Mouse (Mus musculus) left cerebral cortex, postnatal 14 days (tissue): ENCODE measurements around the gene Zfp653. TPM values are rescaled to one million over a fixed set of nuclear protein-coding genes. Genes with fewer than 3 reads are reported as not detected.

ENCODE experiments used
- DNase-seq, 2 experiments: peaks; one replicate each; pipeline ENCODE4 v3.0.0; 2021 to 2022; ENCODE audit warnings: low spot score in 2 of 2, mixed read lengths in 1 of 2
- intact Hi-C: fragments of 180-260 bp; cut with DNase I; formaldehyde crosslinking; loops from one replicate; pipeline ENCODE4 v1.15.1; 2025
- long read RNA-seq, 2 experiments: library from polyadenylated mRNA; stranded (forward); transcript quantifications; one replicate each; pipeline ENCODE4 v2.0.0; 2021
- total RNA-seq, 2 experiments: library from RNA; stranded (reverse); gene quantifications; 2 replicates each; pipeline ENCODE4 v1.2.3; 2021

Gene Zfp653
- 10 to 100 TPM; 19.0 to 21.6 TPM for total RNA-seq
- long read RNA-seq, experiment 1, transcript Zfp653-202 (9 exons, 1,888 nt): major isoform, 8 of 23 reads
- long read RNA-seq, experiment 1, partial matches to known transcripts: 4 of 23 reads
- long read RNA-seq, experiment 1, other reads (novel, unspliced or antisense): 9 of 23 reads
- long read RNA-seq, experiment 2, transcript Zfp653-202 (9 exons, 1,888 nt): major isoform, 6 of 29 reads
- long read RNA-seq, experiment 2, transcript Zfp653-204 (7 exons, 2,534 nt): minor isoform, 5 of 29 reads
- long read RNA-seq, experiment 2, partial matches to known transcripts: 4 of 29 reads
- long read RNA-seq, experiment 2, other reads (novel, unspliced or antisense): 11 of 29 reads

GRCm38 (mm10) chr9:22070791-22071573 lies at the start of gene Zfp653, which contains the start of gene Gm49318:
Gene Zfp653 (minus strand): TSS chr9:22071376.
Gene Gm49318 (minus strand): TSS chr9:22071259.
- DNase-seq: peak; percentile 98
- intact Hi-C loops: no loop called here

- DNase-seq: peak; percentile 41 to 69
- intact Hi-C loops: no loop called here
These were observed 48.4 kb upstream of the Zfp653 start for GRCm38 (mm10) chr9:22119543-22119942.

- DNase-seq: peak; percentile 72 to 89
- intact Hi-C loops: no loop called here
These were observed 46.7 kb upstream of the Zfp653 start for GRCm38 (mm10) chr9:22117754-22118456.

DNA sequence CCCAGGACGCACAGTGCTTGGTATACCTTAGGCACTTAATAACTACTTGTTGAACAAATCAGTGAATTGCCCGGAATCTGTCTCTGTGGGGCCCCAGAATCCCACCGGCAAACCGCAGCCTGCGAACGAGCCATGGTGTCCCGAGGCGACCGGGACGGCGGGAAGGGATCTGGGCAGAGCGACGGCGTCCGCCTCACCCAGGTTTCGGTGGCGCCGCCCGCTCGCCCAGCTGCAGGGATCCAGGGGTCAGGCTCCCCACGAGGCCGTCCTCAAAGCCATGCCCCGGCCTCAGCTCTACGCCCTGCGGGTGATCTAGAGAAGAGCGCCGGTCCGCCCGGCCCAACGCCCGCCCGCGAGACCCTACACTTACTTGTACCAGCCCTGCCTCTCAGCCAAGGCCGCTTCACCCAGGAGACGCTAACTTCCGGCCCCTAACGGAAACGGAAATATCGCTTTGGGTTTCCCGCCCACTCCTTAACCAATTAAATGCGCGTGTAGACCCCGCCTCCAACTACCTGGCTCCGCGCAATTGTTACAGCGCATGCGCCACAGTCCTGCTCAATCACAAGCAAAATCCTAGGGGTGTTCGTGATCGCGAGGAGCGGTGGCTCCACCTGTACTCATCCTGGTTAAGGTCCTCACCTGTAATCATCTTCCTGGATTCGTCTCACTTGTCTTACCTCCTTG lies 45.7 kb upstream of the Zfp653 start, which contains the start of gene Elof1:
TSS of gene Elof1 (minus strand) at position 433 of the 687 bp plus-strand sequence.
- DNase-seq: peak; percentile 95 to 96
- intact Hi-C loops: no loop called here

DNA sequence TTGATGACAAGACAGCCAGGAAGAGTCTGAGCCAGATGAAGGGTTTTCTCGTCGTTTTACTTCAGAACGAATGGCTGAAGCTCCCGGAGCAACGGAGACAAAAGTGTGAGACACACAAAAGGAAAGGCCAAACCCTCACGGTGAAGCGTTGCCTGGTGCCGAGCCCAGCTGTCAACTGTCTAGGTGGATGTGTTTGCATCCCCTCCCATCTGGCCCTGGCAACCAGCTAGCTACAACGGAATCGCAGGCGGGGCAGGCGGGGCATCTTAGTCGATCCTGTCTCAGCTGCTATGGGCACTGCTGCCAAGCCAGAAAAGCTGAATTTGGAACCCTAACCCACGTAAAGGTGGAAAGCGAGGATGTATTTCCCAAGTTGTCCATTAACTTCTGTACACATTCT lies 44.9 kb upstream of the Zfp653 start:
- intact Hi-C loops: no loop called here
- DNase-seq: peak in 1 of 2 experiments; percentile 20

GRCm38 (mm10) chr9:22115635-22116034 lies 44.5 kb upstream of the Zfp653 start:
- DNase-seq: no peak
- intact Hi-C loops: no loop called here

DNA sequence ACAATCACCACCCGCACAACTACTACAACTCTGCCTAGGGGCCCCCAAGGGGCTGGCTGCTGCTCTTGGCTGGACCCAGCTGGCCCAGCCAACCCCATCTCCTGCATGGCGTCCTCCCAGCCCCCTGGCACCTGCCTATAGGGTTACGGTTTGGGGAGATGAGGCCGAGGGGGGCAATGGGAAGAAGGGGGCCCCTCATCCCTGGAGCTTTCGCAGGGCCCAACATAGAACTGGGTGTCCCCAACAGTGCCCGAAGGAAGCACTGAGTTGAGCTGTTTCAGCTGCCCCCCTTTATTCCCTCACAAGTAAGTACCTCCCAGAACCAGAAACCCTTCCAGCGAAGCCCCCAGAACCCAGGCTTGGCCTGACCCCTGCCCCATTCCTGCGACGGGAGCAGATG lies 37.0 kb upstream of the Zfp653 start:
- no peak for DNase-seq
- intact Hi-C loops: no loop called here

DNA sequence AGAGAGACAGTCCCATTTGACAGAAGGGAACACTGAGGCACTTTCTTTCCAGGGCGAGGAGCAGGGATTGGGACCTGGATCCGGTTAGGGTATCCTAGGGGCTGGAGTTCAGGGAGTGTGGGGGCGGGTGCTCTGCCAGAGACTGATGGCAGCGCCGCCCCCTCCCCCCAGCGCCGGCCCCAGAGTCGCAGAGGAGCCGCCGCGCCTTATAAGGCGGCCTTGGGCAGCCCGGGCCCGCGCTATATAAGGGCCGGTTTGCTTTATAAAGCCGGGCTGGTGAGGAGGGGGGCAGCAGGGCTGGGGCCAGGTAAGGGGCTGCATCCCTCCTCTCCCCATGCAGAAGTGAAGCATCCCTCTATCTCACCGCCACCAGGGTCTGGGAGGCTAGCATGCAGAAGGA lies 28.7 kb upstream of the Zfp653 start:
- intact Hi-C loops: no loop called here
- no peak for DNase-seq

GRCm38 (mm10) chr9:22098993-22099696 lies 28.0 kb upstream of the Zfp653 start, which contains the start of gene Cnn1:
Gene Cnn1 (plus strand): TSS chr9:22099216.
- intact Hi-C loops: no loop called here

GRCm38 (mm10) chr9:22095854-22096307 lies 24.7 kb upstream of the Zfp653 start:
- intact Hi-C loops: no loop called here
- peak; percentile 60 to 71 for DNase-seq

More at GRCm38 (mm10) chr9:22098993-22099696, 28.0 kb upstream of the Zfp653 start, which contains the start of gene Cnn1:
- peak in 1 of 2 experiments; percentile 31 for DNase-seq

- intact Hi-C loops: no loop called here
- DNase-seq: no peak
These were observed 21.6 kb upstream of the Zfp653 start for GRCm38 (mm10) chr9:22092746-22093145.

DNA sequence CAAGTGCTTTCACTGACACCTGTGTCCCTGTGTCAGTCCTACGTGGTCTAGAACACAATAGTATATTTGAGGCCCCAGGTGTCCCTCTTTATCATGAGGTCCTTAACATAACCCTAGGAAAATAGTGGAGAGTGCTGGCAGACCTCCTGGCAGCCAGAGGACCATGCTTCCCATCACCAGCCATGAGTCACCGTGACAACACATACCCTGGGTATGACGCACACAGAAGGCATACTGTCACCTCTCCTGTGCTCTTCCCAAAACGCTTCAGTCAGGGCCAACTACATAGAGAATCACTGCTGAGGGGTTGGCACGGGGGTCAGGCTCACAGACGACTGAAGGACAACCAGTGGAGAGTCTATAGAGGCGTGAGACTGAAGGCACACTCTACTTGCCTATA lies 18.8 kb upstream of the Zfp653 start:
- intact Hi-C loops: no loop called here
- no peak for DNase-seq

GRCm38 (mm10) chr9:22089281-22089680 lies 18.1 kb upstream of the Zfp653 start:
- no peak for DNase-seq
- intact Hi-C loops: no loop called here

- DNase-seq: no peak
- intact Hi-C loops: no loop called here
These were observed 15.9 kb upstream of the Zfp653 start for GRCm38 (mm10) chr9:22087034-22087618.

GRCm38 (mm10) chr9:22086012-22086411 lies 14.8 kb upstream of the Zfp653 start:
- intact Hi-C loops: no loop called here
- no peak for DNase-seq

DNA sequence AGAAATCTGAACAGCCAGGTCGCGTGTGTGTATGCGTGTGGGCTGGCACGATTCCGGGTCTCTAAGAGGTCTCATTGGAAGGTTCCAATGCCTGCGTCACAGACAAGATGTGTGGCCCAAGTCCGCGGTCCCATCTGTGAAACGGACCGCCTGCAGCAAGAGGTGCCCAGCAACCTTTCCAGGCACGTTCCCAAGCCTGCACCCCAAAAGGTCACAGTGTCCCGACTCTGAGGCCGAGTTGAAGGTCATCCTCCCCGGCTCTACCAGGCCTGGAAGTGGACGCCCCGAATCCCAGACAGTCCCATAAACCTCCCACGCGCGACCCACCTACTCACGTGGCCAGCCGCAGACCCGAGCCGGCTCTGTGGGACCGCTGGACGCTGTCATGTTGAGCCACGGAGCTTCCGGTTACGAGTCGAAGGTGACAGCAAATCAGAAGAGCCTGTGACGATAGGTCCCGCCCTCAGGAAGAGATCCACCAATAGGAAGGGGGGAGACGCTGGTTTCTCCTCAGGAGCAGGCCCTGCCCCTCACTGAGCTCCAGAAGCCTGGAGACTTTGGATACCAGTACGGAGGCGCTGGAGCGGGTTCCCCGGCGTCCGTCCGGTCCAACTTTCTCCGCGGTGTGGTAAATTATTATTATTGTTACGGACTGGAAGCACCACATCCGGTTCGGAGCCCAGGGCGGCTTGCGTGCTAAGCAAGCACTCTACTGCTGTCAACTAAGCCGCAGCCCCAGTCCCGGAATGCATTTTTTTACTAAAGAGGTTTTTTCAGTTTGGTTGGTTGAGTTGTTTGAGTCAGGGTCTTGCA lies 14.1 kb upstream of the Zfp653 start, which contains the start of gene Ecsit:
TSS of gene Ecsit (minus strand) at position 417 of the 813 bp plus-strand sequence.
- intact Hi-C loops: no loop called here
- peak; percentile 96 to 99 for DNase-seq

DNA sequence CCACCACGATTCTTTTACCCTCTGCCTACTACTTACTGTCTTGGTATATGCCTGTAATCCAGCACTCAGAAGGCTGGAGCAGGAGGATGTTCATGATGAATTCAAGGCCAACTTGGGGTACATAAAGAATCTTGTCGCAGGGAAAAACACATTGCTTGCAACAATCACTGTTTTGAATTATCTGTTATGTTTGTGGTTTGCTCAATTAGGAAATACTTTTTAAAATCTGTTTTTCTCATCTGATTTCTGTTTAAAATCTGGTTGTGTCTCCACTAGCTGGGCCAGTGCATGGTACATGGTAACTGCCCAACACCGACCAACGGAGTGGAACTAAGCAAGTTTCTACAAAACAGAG lies 13.5 kb upstream of the Zfp653 start:
- intact Hi-C loops: no loop called here
- no peak for DNase-seq
